Mouse (Mus musculus) liver, embryonic 14.5 days (tissue): ENCODE data around the gene Mei1.

Experiments
- CTCF ChIP-seq: IDR thresholded peaks from 2 replicates; pipeline ENCODE4 v1.5.1; 2016; ENCODE audit warnings: antibody characterized with exemption, low read depth, control low read depth
- EP300 ChIP-seq: IDR thresholded peaks from 2 replicates; pipeline ENCODE4 v1.6.1; 2016; ENCODE audit warnings: antibody characterized with exemption, low read depth

DNA sequence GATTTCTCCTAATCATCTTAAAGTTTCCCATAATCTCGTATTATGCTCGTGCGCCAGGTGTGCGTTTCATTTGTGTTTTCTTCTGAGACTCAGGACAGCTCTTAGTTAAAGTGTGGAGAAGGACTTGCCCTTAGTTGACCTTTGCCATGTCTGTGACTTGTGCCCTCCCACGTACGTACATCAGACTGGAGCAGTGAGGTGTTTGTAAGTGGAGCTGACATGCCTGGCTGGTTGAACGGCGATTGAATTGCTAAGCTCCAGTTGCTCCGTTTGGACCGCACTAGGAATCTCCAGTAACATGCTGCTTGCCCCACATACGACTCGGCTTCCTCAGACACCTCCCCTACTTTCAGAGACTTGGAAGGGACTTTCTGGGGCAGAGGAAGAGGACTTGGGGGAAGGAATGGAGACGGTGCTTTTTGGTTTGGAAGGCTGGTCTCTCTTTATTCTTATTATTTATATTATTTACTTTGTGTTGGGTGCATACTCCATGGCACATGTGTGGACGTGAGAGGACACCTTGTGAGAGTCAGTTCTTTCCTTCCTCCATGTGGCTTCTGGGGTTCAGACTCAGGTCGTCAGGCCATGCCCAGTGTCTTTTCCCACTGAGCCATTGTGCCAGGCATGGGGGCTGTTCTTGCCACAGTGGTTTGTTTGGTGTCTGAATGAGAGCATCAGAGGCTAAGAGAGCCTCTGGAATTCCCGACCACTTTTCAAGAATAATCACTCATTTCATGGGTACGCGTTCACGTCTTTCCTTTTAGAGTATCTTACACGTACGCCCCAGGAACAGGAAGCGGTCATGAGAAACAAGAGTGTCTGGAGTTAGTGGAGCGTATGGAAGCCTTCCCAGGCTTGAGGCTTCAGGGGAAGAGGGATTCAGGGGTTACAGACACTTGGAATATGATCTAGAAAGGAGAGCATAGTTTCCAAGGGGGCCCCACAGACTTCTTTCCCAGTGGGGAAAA lies 97.7 kb downstream of the Mei1 start:
- TF ChIP-seq CTCF, result no peak
- no peak for TF ChIP-seq EP300
